Mouse (Mus musculus) inflammation-experienced regulatory T-cells, adult 6 months (primary cell): ENCODE measurements at regions not wholly inside any gene's neighbourhood (a gene's known extent, or its start where the extent isn't known, plus 50 kb on each side); places are given as distances from the start of the nearest gene placed in this dataset.
"Not testable (repeated sequence)": the region's sequence is repeated elsewhere in the genome, so short reads cannot be mapped to it uniquely, and the experiment has no call there.

Experiments
- ATAC-seq: one replicate; pipeline ENCODE4 v1.8.0; 2017

- no peak for ATAC-seq
Measured at GRCm38 (mm10) chr13:83744981-83745555, 241.2 kb downstream of the Mef2c start.

GRCm38 (mm10) chr13:83745961-83746360 lies 242.1 kb downstream of the Mef2c start:
- no peak for ATAC-seq

- ATAC-seq, result no peak
Measured at GRCm38 (mm10) chr13:83747671-83748070, 243.8 kb downstream of the Mef2c start.

- ATAC-seq, result no peak
Measured at GRCm38 (mm10) chr13:83749376-83750150, 245.7 kb downstream of the Mef2c start.

- no peak for ATAC-seq
Measured at GRCm38 (mm10) chr13:83750437-83750836, 246.6 kb downstream of the Mef2c start.

GRCm38 (mm10) chr13:83760387-83761170 lies 256.7 kb downstream of the Mef2c start:
- ATAC-seq, result no peak

- no peak for ATAC-seq
Measured at GRCm38 (mm10) chr13:83762484-83762883, 258.6 kb downstream of the Mef2c start.

GRCm38 (mm10) chr13:83763288-83763687 lies 259.5 kb downstream of the Mef2c start:
- ATAC-seq, result not testable (repeated sequence)

- no peak for ATAC-seq
Measured at GRCm38 (mm10) chr13:83785643-83786042, 281.8 kb downstream of the Mef2c start.

GRCm38 (mm10) chr13:83809535-83809934 lies 305.7 kb downstream of the Mef2c start:
- no peak for ATAC-seq

- ATAC-seq, result no peak
Measured at GRCm38 (mm10) chr13:83820291-83820690, 316.5 kb downstream of the Mef2c start.

- ATAC-seq, result no peak
Measured at GRCm38 (mm10) chr13:83820721-83821120, 316.9 kb downstream of the Mef2c start.

- no peak for ATAC-seq
Measured at GRCm38 (mm10) chr13:83824926-83825325, 321.1 kb downstream of the Mef2c start.

- no peak for ATAC-seq
Measured at GRCm38 (mm10) chr13:83826841-83827463, 323.1 kb downstream of the Mef2c start.

GRCm38 (mm10) chr13:83865932-83866685 lies 356.0 kb upstream of the Tmem161b start:
- ATAC-seq, result no peak

- ATAC-seq, result no peak
Measured at GRCm38 (mm10) chr13:83867211-83867610, 354.9 kb upstream of the Tmem161b start.

GRCm38 (mm10) chr13:83867831-83868473 lies 354.1 kb upstream of the Tmem161b start:
- ATAC-seq, result no peak

- ATAC-seq, result no peak
Measured at GRCm38 (mm10) chr13:83868922-83869321, 353.2 kb upstream of the Tmem161b start.

GRCm38 (mm10) chr13:83872143-83872819 lies 349.8 kb upstream of the Tmem161b start:
- no peak for ATAC-seq

GRCm38 (mm10) chr13:83872887-83873286 lies 349.2 kb upstream of the Tmem161b start:
- no peak for ATAC-seq

- no peak for ATAC-seq
Measured at GRCm38 (mm10) chr13:83879561-83879960, 342.5 kb upstream of the Tmem161b start.
